Mouse (Mus musculus): ENCODE measurements around the gene Pou3f3. TPM values are rescaled to one million over a fixed set of nuclear protein-coding genes. Genes with fewer than 3 reads are reported as not detected.

Gene Pou3f3
- total RNA-seq (2021), result not detected
- long read RNA-seq, experiment 1, result 0 reads
- long read RNA-seq, experiment 2, result 0 reads

GRCm38 (mm10) chr1:42695578-42695915 is at the start of gene Pou3f3:
TSS of gene Pou3f3 (plus strand) at chr1:42695768.
- no peak for DNase-seq

DNA sequence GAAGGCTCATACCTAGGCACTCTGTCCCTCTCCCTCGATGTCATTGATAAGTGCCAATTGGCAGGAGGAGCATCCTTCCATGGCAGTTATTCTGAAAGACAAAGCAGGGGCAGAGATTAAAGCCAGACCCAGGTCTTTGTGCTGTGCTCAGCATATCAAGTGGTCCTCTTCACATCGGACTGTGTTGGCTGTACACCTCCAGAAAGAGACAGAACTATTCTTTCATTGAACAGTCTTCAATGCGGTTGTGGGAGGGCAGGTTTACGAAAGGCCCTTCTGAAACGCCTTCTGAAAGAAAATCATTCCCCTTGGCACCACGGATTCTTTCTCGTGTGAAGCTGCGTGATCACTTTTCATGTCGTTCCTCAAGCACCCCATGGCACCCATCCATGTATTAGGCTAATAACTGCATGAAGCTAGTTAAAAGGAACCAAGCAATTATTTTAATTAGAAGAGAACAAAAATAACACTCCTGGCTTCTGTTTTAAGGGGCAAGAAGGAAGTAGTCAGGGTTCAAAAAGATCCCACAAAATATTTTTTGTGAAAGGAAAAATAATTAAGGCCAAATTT is 47.1 kb upstream of the Pou3f3 start:
- no peak for DNase-seq

GRCm38 (mm10) chr1:42651461-42651860 is 44.1 kb upstream of the Pou3f3 start:
- no peak for DNase-seq

GRCm38 (mm10) chr1:42667546-42667945 is 28.0 kb upstream of the Pou3f3 start:
- no peak for DNase-seq

GRCm38 (mm10) chr1:42680673-42681072 is 14.9 kb upstream of the Pou3f3 start:
- no peak for DNase-seq

DNA sequence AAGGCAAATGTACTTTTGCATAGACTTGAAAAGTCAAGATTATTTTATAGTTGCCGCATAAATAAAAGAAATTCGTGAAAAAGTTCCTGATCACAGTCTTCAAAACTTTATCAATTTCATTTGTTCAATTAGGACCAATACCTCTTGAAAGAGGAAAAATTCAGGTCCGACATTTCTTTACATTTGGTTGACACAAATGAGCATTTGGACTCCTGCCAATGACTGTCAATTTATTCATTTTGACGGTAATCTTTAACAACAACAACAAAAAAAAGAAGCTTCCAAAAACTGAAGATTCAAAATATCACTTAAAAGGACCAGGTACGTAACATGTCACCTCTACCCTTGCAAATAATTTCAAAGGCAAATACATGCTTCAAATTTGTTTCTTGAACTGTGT is 13.8 kb upstream of the Pou3f3 start:
- DNase-seq, result no peak

- no peak for DNase-seq
Observed at GRCm38 (mm10) chr1:42683861-42684260, 11.7 kb upstream of the Pou3f3 start.

GRCm38 (mm10) chr1:42684345-42684744 is 11.2 kb upstream of the Pou3f3 start:
- no peak for DNase-seq

- DNase-seq, result no peak
Observed at GRCm38 (mm10) chr1:42684783-42685182, 10.8 kb upstream of the Pou3f3 start.

DNA sequence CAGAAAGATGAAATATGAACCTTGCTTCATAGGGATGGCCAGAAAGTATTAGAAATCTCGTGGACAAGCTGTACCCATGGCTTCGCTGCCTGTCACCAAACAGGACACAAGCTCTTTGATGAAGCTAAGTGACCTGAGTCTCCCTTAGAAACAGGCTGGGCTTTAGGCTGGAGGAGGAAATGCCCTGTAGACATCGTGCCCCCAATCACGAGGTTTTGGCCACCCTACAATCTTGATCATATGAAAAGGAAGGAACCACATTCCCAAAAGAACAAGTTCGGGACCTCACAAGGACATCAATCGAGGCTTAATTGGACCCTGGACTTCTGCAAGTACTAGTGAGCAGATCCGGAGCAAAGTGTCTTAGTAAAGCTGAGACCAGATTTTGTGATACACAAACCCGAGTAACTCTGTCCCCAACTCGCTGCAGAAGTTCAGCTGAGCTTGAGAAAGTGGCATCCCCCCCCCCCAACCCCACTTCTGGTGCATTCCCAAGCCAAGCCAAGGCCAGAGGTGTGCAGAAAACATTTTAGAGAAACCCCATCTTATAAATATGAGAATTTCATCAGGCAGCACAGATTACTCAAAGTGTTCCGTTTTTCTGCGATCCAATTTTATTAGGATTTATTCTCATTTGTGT is 10.1 kb upstream of the Pou3f3 start:
- DNase-seq, result no peak

- no peak for DNase-seq
Observed at GRCm38 (mm10) chr1:42686194-42687131, 9.1 kb upstream of the Pou3f3 start.

DNA sequence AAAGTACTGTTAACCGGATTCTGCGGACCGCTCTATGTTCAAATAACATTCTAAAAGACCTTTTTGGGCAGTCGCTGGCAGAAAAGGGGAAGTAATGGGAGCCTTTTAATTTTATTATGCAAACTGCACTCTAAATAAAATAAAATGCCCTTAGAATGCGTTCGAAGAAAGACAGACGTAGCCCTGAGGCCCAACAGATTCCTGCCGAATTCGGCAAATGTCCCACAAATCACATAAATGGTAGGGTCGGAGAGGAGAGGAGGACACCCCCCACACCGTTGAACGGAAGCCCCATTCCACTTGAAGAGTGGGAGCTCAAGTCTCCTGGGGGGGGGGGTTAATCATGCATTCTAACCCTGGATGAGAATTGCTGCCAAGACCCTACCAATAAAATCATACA is 8.3 kb upstream of the Pou3f3 start:
- no peak for DNase-seq

- DNase-seq, result no peak
Observed at GRCm38 (mm10) chr1:42687756-42688540, 7.6 kb upstream of the Pou3f3 start.

GRCm38 (mm10) chr1:42688541-42689125 is 6.9 kb upstream of the Pou3f3 start:
- no peak for DNase-seq

GRCm38 (mm10) chr1:42690024-42690575 is 5.5 kb upstream of the Pou3f3 start:
- DNase-seq, result no peak

DNA sequence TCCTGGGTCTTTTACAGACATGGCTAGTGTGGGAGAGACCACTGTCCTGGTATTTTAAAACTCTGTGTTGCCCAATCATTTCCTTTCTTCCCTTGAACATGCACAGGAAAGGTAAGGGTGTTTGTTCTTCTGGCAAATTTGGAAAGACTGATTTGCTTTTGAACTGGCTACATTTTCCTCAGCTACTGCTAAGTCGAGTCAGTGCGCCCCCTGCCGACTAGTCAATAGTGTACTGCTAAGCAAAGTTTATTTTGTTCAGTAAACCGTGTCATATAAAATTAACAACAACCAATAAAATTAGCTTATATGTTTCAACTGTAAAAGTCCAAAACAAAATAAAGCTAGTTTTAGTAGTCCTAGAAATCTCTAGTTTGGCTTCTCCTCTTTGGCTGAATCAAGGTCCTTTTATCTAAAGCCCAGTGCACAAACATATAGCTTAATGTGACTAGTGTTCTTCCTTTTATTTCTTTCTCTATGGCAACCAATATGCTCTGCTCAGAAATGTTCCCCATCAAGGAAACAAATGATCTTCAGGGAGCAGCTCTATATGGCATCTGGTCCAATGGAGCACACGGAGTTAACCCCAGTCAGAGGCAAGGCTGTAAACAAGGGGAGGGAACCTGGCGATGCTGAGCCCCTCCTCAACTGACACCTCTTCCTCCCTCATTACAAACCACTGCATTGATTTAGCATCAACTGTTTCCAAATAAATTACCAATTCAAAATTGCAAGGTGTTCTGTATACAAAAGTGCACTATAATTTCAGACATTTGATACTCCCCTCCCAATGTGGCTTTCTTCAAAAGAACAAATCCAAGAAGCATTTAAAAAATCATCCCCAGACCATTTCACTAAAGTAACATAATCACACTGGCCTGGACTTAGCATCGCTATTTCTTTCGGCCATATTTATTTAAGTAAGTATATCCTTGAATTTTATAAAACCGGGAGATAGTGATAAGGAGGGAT is 4.1 kb upstream of the Pou3f3 start:
- DNase-seq, result no peak

DNA sequence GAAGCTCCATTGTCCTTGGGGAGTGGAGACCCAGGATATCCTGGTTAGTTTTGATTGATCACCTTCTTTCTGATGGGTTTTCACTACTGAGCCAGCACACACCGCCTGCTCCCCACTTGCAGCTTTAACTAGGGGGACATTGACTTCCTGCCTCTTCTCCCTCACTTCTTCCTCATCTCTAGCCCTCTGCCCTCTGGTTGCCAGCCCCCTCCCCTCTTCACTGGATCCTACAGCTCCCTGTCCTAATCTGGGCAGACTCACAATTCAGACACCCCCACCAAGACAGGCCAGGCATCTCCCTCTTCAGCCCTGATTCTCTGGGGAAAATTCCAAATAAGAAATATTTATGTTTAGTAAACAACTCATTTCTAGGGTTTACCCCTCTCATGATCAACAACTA is 3.3 kb upstream of the Pou3f3 start:
- no peak for DNase-seq

GRCm38 (mm10) chr1:42693101-42693715 is 2.4 kb upstream of the Pou3f3 start:
- DNase-seq, result no peak

GRCm38 (mm10) chr1:42693852-42694251 is 1.7 kb upstream of the Pou3f3 start:
- no peak for DNase-seq

DNA sequence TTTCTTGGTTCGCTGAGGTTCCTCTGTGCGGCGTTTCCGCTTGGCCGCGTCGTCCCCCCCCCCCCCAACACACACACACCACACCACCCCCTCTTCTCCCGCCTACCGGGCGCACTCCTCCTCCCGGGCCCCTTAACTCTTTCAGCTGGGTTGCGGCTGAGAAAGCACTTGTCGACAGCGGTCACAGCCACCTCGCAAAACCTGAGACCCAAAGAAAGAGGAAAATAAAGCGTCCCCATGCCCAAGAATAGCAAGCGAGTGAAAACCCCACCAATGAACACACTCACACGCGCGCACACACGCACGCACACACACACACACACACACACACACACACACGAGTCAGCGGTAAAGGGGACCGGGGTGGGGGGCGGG is 1.3 kb upstream of the Pou3f3 start:
- no peak for DNase-seq
